Mouse (Mus musculus): ENCODE measurements around the gene Tescl. TPM values are rescaled to one million over a fixed set of nuclear protein-coding genes. Genes with fewer than 3 reads are reported as not detected.

The Tescl gene
- total and polyA plus RNA-seq, 2 experiments: not detected

GRCm38 (mm10) chr7:24377091-24377865, 43.5 kb upstream of the Tescl start:
- Histone ChIP-seq H3K27me3 (ENCODE audit: control insufficient read depth, insufficient read depth, low read length) (peaks cover 4% of the 10 kb centered on the region; the same call in 1 of the 2 replicates), H3K79me2 (ENCODE audit: control insufficient read depth, insufficient read depth, low read length) (no peaks in the 10 kb centered on the region), H3K4me3 (ENCODE audit: insufficient read depth, low read depth, low read length) (no peak overlapping the region), H3K27ac (replicated peaks; ENCODE audit: insufficient read depth, low read depth, low read length) (no peak overlapping the region), H3K9ac (ENCODE audit: low read depth, low read length) (no peak overlapping the region), H3K4me1 (ENCODE audit: control insufficient read depth, insufficient read depth, low read length) (no peaks in the 10 kb centered on the region), H3K36me3 (ENCODE audit: control insufficient read depth, insufficient read depth, low read length) (no peaks in the 10 kb centered on the region)
- TF ChIP-seq CTCF (IDR thresholded peaks at IDR 0.05; ENCODE audit: low read depth, low read length) (peak; percentile 26; the same call in 1 of the 2 replicates), POLR2A (IDR thresholded peaks at IDR 0.05; ENCODE audit: extremely low read depth, insufficient read depth, low read length) (no peak)
- 11% methylated on average over 49 of the region's 49 CpGs for WGBS
- DNase-seq (ENCODE audit: extremely low read depth, low read depth, low spot score): no peak

GRCm38 (mm10) chr7:24376456-24376855, 42.7 kb upstream of the Tescl start:
- no peak overlapping the region for H3K9ac ChIP-seq (ENCODE audit: low read depth, low read length)
- no peaks in the 10 kb centered on the region for H3K79me2 ChIP-seq (ENCODE audit: control insufficient read depth, insufficient read depth, low read length)
- peaks cover 4% of the 10 kb centered on the region; the same call in 1 of the 2 replicates for H3K27me3 ChIP-seq (ENCODE audit: control insufficient read depth, insufficient read depth, low read length)
- H3K4me1 ChIP-seq (ENCODE audit: control insufficient read depth, insufficient read depth, low read length): no peaks in the 10 kb centered on the region
- no peak for TF ChIP-seq CTCF (IDR thresholded peaks at IDR 0.05; ENCODE audit: low read depth, low read length)
- no peak overlapping the region for H3K27ac ChIP-seq (replicated peaks; ENCODE audit: insufficient read depth, low read depth, low read length)
- DNase-seq (ENCODE audit: extremely low read depth, low read depth, low spot score): no peak
- 82% methylated on average over 8 of the region's 8 CpGs for WGBS
- H3K4me3 ChIP-seq (ENCODE audit: insufficient read depth, low read depth, low read length): no peak overlapping the region
- no peaks in the 10 kb centered on the region for H3K36me3 ChIP-seq (ENCODE audit: control insufficient read depth, insufficient read depth, low read length)

GRCm38 (mm10) chr7:24373538-24374379, 40.0 kb upstream of the Tescl start:
- TF ChIP-seq POLR2A (IDR thresholded peaks at IDR 0.05; ENCODE audit: extremely low read depth, insufficient read depth, low read length) (no peak), CTCF (IDR thresholded peaks at IDR 0.05; ENCODE audit: low read depth, low read length) (no peak)
- Histone ChIP-seq H3K27me3 (ENCODE audit: control insufficient read depth, insufficient read depth, low read length) (peaks cover 7% of the 10 kb centered on the region; the same call in 1 of the 2 replicates), H3K27ac (replicated peaks; ENCODE audit: insufficient read depth, low read depth, low read length) (no peak overlapping the region), H3K4me1 (ENCODE audit: control insufficient read depth, insufficient read depth, low read length) (no peaks in the 10 kb centered on the region), H3K79me2 (ENCODE audit: control insufficient read depth, insufficient read depth, low read length) (no peaks in the 10 kb centered on the region), H3K9ac (ENCODE audit: low read depth, low read length) (no peak overlapping the region), H3K4me3 (ENCODE audit: insufficient read depth, low read depth, low read length) (no peak overlapping the region), H3K36me3 (ENCODE audit: control insufficient read depth, insufficient read depth, low read length) (no peaks in the 10 kb centered on the region)
- 42% methylated on average over 20 of the region's 20 CpGs for WGBS
- DNase-seq (ENCODE audit: extremely low read depth, low read depth, low spot score): no peak

- Histone ChIP-seq H3K4me1 (ENCODE audit: control insufficient read depth, insufficient read depth, low read length) (no peaks in the 10 kb centered on the region), H3K27ac (replicated peaks; ENCODE audit: insufficient read depth, low read depth, low read length) (peak overlapping the region; percentile 37; the same call in 1 of the 2 replicates), H3K9ac (ENCODE audit: low read depth, low read length) (no peak overlapping the region), H3K79me2 (ENCODE audit: control insufficient read depth, insufficient read depth, low read length) (no peaks in the 10 kb centered on the region), H3K27me3 (ENCODE audit: control insufficient read depth, insufficient read depth, low read length) (peaks cover 7% of the 10 kb centered on the region; the same call in 1 of the 2 replicates), H3K4me3 (ENCODE audit: insufficient read depth, low read depth, low read length) (no peak overlapping the region), H3K36me3 (ENCODE audit: control insufficient read depth, insufficient read depth, low read length) (no peaks in the 10 kb centered on the region)
- 65% methylated on average over 4 of the region's 4 CpGs for WGBS
- DNase-seq (ENCODE audit: extremely low read depth, low read depth, low spot score): no peak
- TF ChIP-seq POLR2A (IDR thresholded peaks at IDR 0.05; ENCODE audit: extremely low read depth, insufficient read depth, low read length) (no peak), CTCF (IDR thresholded peaks at IDR 0.05; ENCODE audit: low read depth, low read length) (no peak)
Observed at GRCm38 (mm10) chr7:24372786-24373185, 39.0 kb upstream of the Tescl start.

- H3K27me3 ChIP-seq (ENCODE audit: control insufficient read depth, insufficient read depth, low read length): peaks cover 7% of the 10 kb centered on the region; the same call in 1 of the 2 replicates
- 76% methylated on average over 11 of the region's 11 CpGs for WGBS
- TF ChIP-seq POLR2A (IDR thresholded peaks at IDR 0.05; ENCODE audit: extremely low read depth, insufficient read depth, low read length) (no peak), CTCF (IDR thresholded peaks at IDR 0.05; ENCODE audit: low read depth, low read length) (no peak)
- no peak overlapping the region for H3K4me3 ChIP-seq (ENCODE audit: insufficient read depth, low read depth, low read length)
- peak overlapping the region; percentile 37; the same call in 1 of the 2 replicates for H3K27ac ChIP-seq (replicated peaks; ENCODE audit: insufficient read depth, low read depth, low read length)
- no peaks in the 10 kb centered on the region for H3K79me2 ChIP-seq (ENCODE audit: control insufficient read depth, insufficient read depth, low read length)
- no peaks in the 10 kb centered on the region for H3K4me1 ChIP-seq (ENCODE audit: control insufficient read depth, insufficient read depth, low read length)
- H3K9ac ChIP-seq (ENCODE audit: low read depth, low read length): no peak overlapping the region
- no peaks in the 10 kb centered on the region for H3K36me3 ChIP-seq (ENCODE audit: control insufficient read depth, insufficient read depth, low read length)
- DNase-seq (ENCODE audit: extremely low read depth, low read depth, low spot score): no peak
Observed at GRCm38 (mm10) chr7:24372300-24372699, 38.6 kb upstream of the Tescl start.
